Mouse (Mus musculus): ENCODE data around the gene Lsamp. TPM values are rescaled to one million over a fixed set of nuclear protein-coding genes. Genes with fewer than 3 reads are reported as not detected.

Gene Lsamp
- 6.0 and 8.2 TPM in 2 replicates for polyA plus RNA-seq (2015; fragmentation: Nextera tagmentation; extraction: Ambion mirVana)

- no peaks in the 10 kb centered on the region for H3K27me3 ChIP-seq (ENCODE audit: control insufficient read depth, insufficient read depth, low read length)
- no peak within 1 kb of the TSS for H3K27ac ChIP-seq (ENCODE audit: low read length)
- peak within 1 kb of the TSS; percentile 60 for H3K4me3 ChIP-seq (replicated peaks; ENCODE audit: low read length)
- ATAC-seq (ENCODE audit: insufficient read depth, low FRiP score): peak; percentile 92
- no peaks in the 10 kb centered on the region; the same call in 1 of the 2 replicates for H3K9me3 ChIP-seq (replicated peaks; ENCODE audit: control insufficient read depth, low read length)
- under 1% methylated on average over 24 of the region's 24 CpGs for WGBS
- peak within 1 kb of the TSS; percentile 65 for H3K9ac ChIP-seq (ENCODE audit: low read length)
- H3K36me3 ChIP-seq (ENCODE audit: control insufficient read depth, insufficient read depth, low read length): no peaks in the 10 kb centered on the region
- peak within 1 kb of the TSS; percentile 88 for H3K4me2 ChIP-seq (ENCODE audit: low read depth, low read length)
- no peaks in the 10 kb centered on the region for H3K4me1 ChIP-seq (ENCODE audit: control insufficient read depth, insufficient read depth, low read length)
Measured at GRCm38 (mm10) chr16:39984205-39984634, at the start of gene Lsamp. Gene Lsamp, plus strand, starts transcription at chr16:39984361.

GRCm38 (mm10) chr16:39957686-39958085 is 26.5 kb upstream of the Lsamp start:
- ATAC-seq (ENCODE audit: insufficient read depth, low FRiP score): no peak
- WGBS: 96% methylated on average over 2 of the region's 2 CpGs
- H3K9me3 ChIP-seq (replicated peaks; ENCODE audit: control insufficient read depth, low read length): no peaks in the 10 kb centered on the region
- no peak overlapping the region for H3K4me2 ChIP-seq (ENCODE audit: low read depth, low read length)
- H3K9ac ChIP-seq (ENCODE audit: low read length): no peak overlapping the region
- H3K36me3 ChIP-seq (ENCODE audit: control insufficient read depth, insufficient read depth, low read length): no peaks in the 10 kb centered on the region
- H3K4me3 ChIP-seq (replicated peaks; ENCODE audit: low read length): no peak overlapping the region
- no peak overlapping the region for H3K27ac ChIP-seq (ENCODE audit: low read length)
- H3K27me3 ChIP-seq (ENCODE audit: control insufficient read depth, insufficient read depth, low read length): no peaks in the 10 kb centered on the region
- H3K4me1 ChIP-seq (ENCODE audit: control insufficient read depth, insufficient read depth, low read length): no peaks in the 10 kb centered on the region

GRCm38 (mm10) chr16:39972712-39973111 is 11.4 kb upstream of the Lsamp start:
- ATAC-seq (ENCODE audit: insufficient read depth, low FRiP score): no peak
- Histone ChIP-seq H3K4me2 (ENCODE audit: low read depth, low read length) (no peak overlapping the region), H3K9me3 (replicated peaks; ENCODE audit: control insufficient read depth, low read length) (no peaks in the 10 kb centered on the region), H3K27ac (ENCODE audit: low read length) (no peak overlapping the region), H3K9ac (ENCODE audit: low read length) (no peak overlapping the region), H3K27me3 (ENCODE audit: control insufficient read depth, insufficient read depth, low read length) (no peaks in the 10 kb centered on the region), H3K36me3 (ENCODE audit: control insufficient read depth, insufficient read depth, low read length) (no peaks in the 10 kb centered on the region), H3K4me3 (replicated peaks; ENCODE audit: low read length) (no peak overlapping the region), H3K4me1 (ENCODE audit: control insufficient read depth, insufficient read depth, low read length) (no peaks in the 10 kb centered on the region)
- WGBS: 70% methylated on average over 1 of the region's 1 CpGs

- H3K4me1 ChIP-seq (ENCODE audit: control insufficient read depth, insufficient read depth, low read length): no peaks in the 10 kb centered on the region
- no peaks in the 10 kb centered on the region for H3K36me3 ChIP-seq (ENCODE audit: control insufficient read depth, insufficient read depth, low read length)
- H3K27ac ChIP-seq (ENCODE audit: low read length): no peak overlapping the region
- ATAC-seq (ENCODE audit: insufficient read depth, low FRiP score): peak; percentile 33; the same call in 1 of the 2 replicates
- H3K9me3 ChIP-seq (replicated peaks; ENCODE audit: control insufficient read depth, low read length): no peaks in the 10 kb centered on the region; the same call in 1 of the 2 replicates
- no peaks in the 10 kb centered on the region for H3K27me3 ChIP-seq (ENCODE audit: control insufficient read depth, insufficient read depth, low read length)
- 1% methylated on average over 29 of the region's 29 CpGs for WGBS
- peak overlapping the region; percentile 60 for H3K4me3 ChIP-seq (replicated peaks; ENCODE audit: low read length)
- peak overlapping the region; percentile 65 for H3K9ac ChIP-seq (ENCODE audit: low read length)
- peak overlapping the region; percentile 88 for H3K4me2 ChIP-seq (ENCODE audit: low read depth, low read length)
Measured at GRCm38 (mm10) chr16:39984635-39985291, 602 bp downstream of the Lsamp start.

- no peak overlapping the region for H3K9ac ChIP-seq (ENCODE audit: low read length)
- H3K27me3 ChIP-seq (ENCODE audit: control insufficient read depth, insufficient read depth, low read length): no peaks in the 10 kb centered on the region
- no peaks in the 10 kb centered on the region for H3K36me3 ChIP-seq (ENCODE audit: control insufficient read depth, insufficient read depth, low read length)
- H3K9me3 ChIP-seq (replicated peaks; ENCODE audit: control insufficient read depth, low read length): no peaks in the 10 kb centered on the region
- ATAC-seq (ENCODE audit: insufficient read depth, low FRiP score): no peak
- WGBS: 69% methylated on average over 2 of the region's 2 CpGs
- H3K4me2 ChIP-seq (ENCODE audit: low read depth, low read length): no peak overlapping the region
- H3K4me3 ChIP-seq (replicated peaks; ENCODE audit: low read length): no peak overlapping the region
- no peaks in the 10 kb centered on the region for H3K4me1 ChIP-seq (ENCODE audit: control insufficient read depth, insufficient read depth, low read length)
- H3K27ac ChIP-seq (ENCODE audit: low read length): no peak overlapping the region
Measured at GRCm38 (mm10) chr16:39988466-39988865, 4.3 kb downstream of the Lsamp start.

GRCm38 (mm10) chr16:39994821-39995220 is 10.7 kb downstream of the Lsamp start:
- Histone ChIP-seq H3K9ac (ENCODE audit: low read length) (no peak overlapping the region), H3K36me3 (ENCODE audit: control insufficient read depth, insufficient read depth, low read length) (no peaks in the 10 kb centered on the region), H3K4me3 (replicated peaks; ENCODE audit: low read length) (no peak overlapping the region), H3K4me2 (ENCODE audit: low read depth, low read length) (no peak overlapping the region), H3K27me3 (ENCODE audit: control insufficient read depth, insufficient read depth, low read length) (no peaks in the 10 kb centered on the region), H3K4me1 (ENCODE audit: control insufficient read depth, insufficient read depth, low read length) (no peaks in the 10 kb centered on the region), H3K27ac (ENCODE audit: low read length) (no peak overlapping the region), H3K9me3 (replicated peaks; ENCODE audit: control insufficient read depth, low read length) (no peaks in the 10 kb centered on the region)
- WGBS: 82% methylated on average over 5 of the region's 5 CpGs
- ATAC-seq (ENCODE audit: insufficient read depth, low FRiP score): no peak

- Histone ChIP-seq H3K27me3 (ENCODE audit: control insufficient read depth, insufficient read depth, low read length) (no peaks in the 10 kb centered on the region), H3K27ac (ENCODE audit: low read length) (no peak overlapping the region), H3K4me2 (ENCODE audit: low read depth, low read length) (no peak overlapping the region), H3K4me3 (replicated peaks; ENCODE audit: low read length) (no peak overlapping the region), H3K36me3 (ENCODE audit: control insufficient read depth, insufficient read depth, low read length) (no peaks in the 10 kb centered on the region), H3K4me1 (ENCODE audit: control insufficient read depth, insufficient read depth, low read length) (no peaks in the 10 kb centered on the region), H3K9ac (ENCODE audit: low read length) (no peak overlapping the region), H3K9me3 (replicated peaks; ENCODE audit: control insufficient read depth, low read length) (no peaks in the 10 kb centered on the region)
- no peak for ATAC-seq (ENCODE audit: insufficient read depth, low FRiP score)
- WGBS: 57% methylated on average over 2 of the region's 2 CpGs
Measured at GRCm38 (mm10) chr16:40008800-40009199, 24.6 kb downstream of the Lsamp start.

- ATAC-seq (ENCODE audit: insufficient read depth, low FRiP score): no peak
- Histone ChIP-seq H3K4me1 (ENCODE audit: control insufficient read depth, insufficient read depth, low read length) (no peaks in the 10 kb centered on the region), H3K4me2 (ENCODE audit: low read depth, low read length) (no peak overlapping the region), H3K27ac (ENCODE audit: low read length) (no peak overlapping the region), H3K27me3 (ENCODE audit: control insufficient read depth, insufficient read depth, low read length) (no peaks in the 10 kb centered on the region), H3K9me3 (replicated peaks; ENCODE audit: control insufficient read depth, low read length) (no peaks in the 10 kb centered on the region), H3K9ac (ENCODE audit: low read length) (no peak overlapping the region), H3K36me3 (ENCODE audit: control insufficient read depth, insufficient read depth, low read length) (no peaks in the 10 kb centered on the region), H3K4me3 (replicated peaks; ENCODE audit: low read length) (no peak overlapping the region)
- WGBS: 68% methylated on average over 1 of the region's 1 CpGs
Measured at GRCm38 (mm10) chr16:40011106-40011505, 26.9 kb downstream of the Lsamp start.

- no peaks in the 10 kb centered on the region for H3K9me3 ChIP-seq (replicated peaks; ENCODE audit: control insufficient read depth, low read length)
- H3K4me2 ChIP-seq (ENCODE audit: low read depth, low read length): no peak overlapping the region
- H3K9ac ChIP-seq (ENCODE audit: low read length): no peak overlapping the region
- H3K27ac ChIP-seq (ENCODE audit: low read length): no peak overlapping the region
- H3K36me3 ChIP-seq (ENCODE audit: control insufficient read depth, insufficient read depth, low read length): no peaks in the 10 kb centered on the region
- no peaks in the 10 kb centered on the region for H3K27me3 ChIP-seq (ENCODE audit: control insufficient read depth, insufficient read depth, low read length)
- no peak for ATAC-seq (ENCODE audit: insufficient read depth, low FRiP score)
- 55% methylated on average over 3 of the region's 3 CpGs for WGBS
- no peak overlapping the region for H3K4me3 ChIP-seq (replicated peaks; ENCODE audit: low read length)
- no peaks in the 10 kb centered on the region for H3K4me1 ChIP-seq (ENCODE audit: control insufficient read depth, insufficient read depth, low read length)
Measured at GRCm38 (mm10) chr16:40022611-40023010, 38.5 kb downstream of the Lsamp start.

Measured in stomach, embryonic 16.5 days (tissue).